In genomic region chr1:180756711-180757110, GRCm38 (mm10) we compare ENCODE assay signal across 20 mouse cellular contexts. TPM values are rescaled to one million over a fixed set of nuclear protein-coding genes. Genes with fewer than 3 reads are reported as not detected.
"Had no signal": no experiment of that assay in that cellular context is flagged by ENCODE, and none has a peak within 500 bp of the region (broad histone marks: within the 10 kb centered on the region; RNA-seq: fewer than 3 reads in every experiment).

No protein-coding gene starts in this region.

- H3K4me2 ChIP-seq: lung, embryonic 14.5 days; midbrain, embryonic 12.5 days; neural tube, embryonic 13.5 days; neural tube, embryonic 15.5 days had no signal

- H3K27ac ChIP-seq: midbrain, embryonic 10.5 days; midbrain, embryonic 12.5 days; neural tube, embryonic 13.5 days; neural tube, embryonic 15.5 days had no signal

- H3K9me3 ChIP-seq: midbrain, embryonic 10.5 days; midbrain, embryonic 12.5 days; neural tube, embryonic 13.5 days; neural tube, embryonic 15.5 days had no signal

- H3K27me3 ChIP-seq: midbrain, embryonic 12.5 days; neural tube, embryonic 13.5 days; neural tube, embryonic 15.5 days had no signal

- ATAC-seq: midbrain, embryonic 16.5 days had no signal

- H3K9ac ChIP-seq: lung, embryonic 14.5 days; midbrain, embryonic 12.5 days; neural tube, embryonic 13.5 days; neural tube, embryonic 15.5 days had no signal

- H3K4me3 ChIP-seq: midbrain, embryonic 10.5 days; midbrain, embryonic 12.5 days; myocyte; neural tube, embryonic 13.5 days; neural tube, embryonic 15.5 days had no signal

- H3K4me1 ChIP-seq: midbrain, embryonic 10.5 days; midbrain, embryonic 12.5 days; neural tube, embryonic 13.5 days; neural tube, embryonic 15.5 days had no signal

- DNase-seq: lung, adult 18-20 months; lung, embryonic 14.5 days; lung, postnatal 10 days; lung, postnatal 4 days; midbrain, embryonic 14.5 days; retina, postnatal 1 day; right cerebral cortex, adult 18-20 months; right cerebral cortex, postnatal 25 days; spleen, adult 18-20 months; thymus, adult 18-20 months; thymus, postnatal 14 days; thymus, postnatal 36 days had no signal

RNA-seq across cellular contexts. Expression of gene Mixl1, which starts 59.9 kb away (rescaled TPM):
- total RNA-seq: megakaryocyte-erythroid progenitor cell, adult 5-6 weeks had no signal
- polyA plus RNA-seq: midbrain, embryonic 14.5 days; myocyte; neural tube, embryonic 13.5 days; neural tube, embryonic 15.5 days; stomach, embryonic 16.5 days had no signal
